Mouse (Mus musculus): ENCODE data around the gene Plscr3. TPM values are rescaled to one million over a fixed set of nuclear protein-coding genes. Genes with fewer than 3 reads are reported as not detected.

Plscr3 gene
- polyA plus RNA-seq, 1 experiment from 2014 or later, result 64.6 TPM

DNA sequence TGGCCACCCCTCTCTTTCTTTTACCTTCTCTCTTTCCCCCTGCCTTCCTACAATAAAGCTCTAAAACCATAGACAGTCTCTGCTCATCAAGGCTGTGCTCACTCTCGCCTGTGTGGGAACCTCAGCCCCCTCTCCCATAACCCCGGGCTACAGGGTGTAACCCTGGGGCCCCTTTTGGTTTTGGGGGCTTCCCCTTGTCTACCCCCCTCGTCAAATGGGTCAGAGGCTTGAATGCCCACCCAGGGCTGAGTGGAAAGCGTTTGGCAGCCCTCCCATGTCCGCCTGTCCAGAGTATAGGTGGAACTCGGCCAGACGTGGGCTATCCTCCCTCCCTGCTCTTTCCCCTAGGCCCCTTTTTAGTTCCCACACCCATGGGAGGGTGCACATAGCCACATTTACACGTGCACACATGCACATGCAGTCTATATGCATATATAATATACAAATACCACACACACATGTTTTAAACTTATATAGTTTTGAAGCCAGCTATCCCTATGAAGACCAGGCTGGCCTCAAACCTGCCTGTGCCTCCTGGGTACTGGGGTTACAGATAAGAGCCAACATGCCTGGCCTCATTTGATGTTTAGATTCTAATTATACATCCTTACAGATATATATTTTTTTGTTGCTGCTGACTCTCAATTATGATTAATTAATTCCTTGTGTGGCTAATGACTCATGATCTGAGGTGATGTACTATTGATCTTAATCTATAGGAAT, 18.1 kb downstream of the Plscr3 start:
- no peak overlapping the region for H3K27ac ChIP-seq (ENCODE audit: low read depth, low read length)
- WGBS, result 66% methylated on average over 8 of the region's 8 CpGs

GRCm38 (mm10) chr11:69865561-69865960, 19.4 kb downstream of the Plscr3 start:
- no peak overlapping the region for H3K9ac ChIP-seq (ENCODE audit: low read length)
- no peaks in the 10 kb centered on the region for H3K4me1 ChIP-seq (replicated peaks; ENCODE audit: control insufficient read depth, insufficient read depth, low read length)
- H3K4me3 ChIP-seq (ENCODE audit: low read depth, low read length), result no peak overlapping the region
- no peak overlapping the region for H3K4me2 ChIP-seq (ENCODE audit: low read depth, low read length, severe bottlenecking)
- no peak for DNase-seq (ENCODE audit: low spot score)
- no peak overlapping the region for H3K27ac ChIP-seq (ENCODE audit: low read depth, low read length)
- no peaks in the 10 kb centered on the region for H3K36me3 ChIP-seq (ENCODE audit: control insufficient read depth, insufficient read depth, low read length)
- no peaks in the 10 kb centered on the region for H3K27me3 ChIP-seq (ENCODE audit: control insufficient read depth, insufficient read depth, low read length)
- no peak for ATAC-seq (replicated peaks; ENCODE audit: low FRiP score)
- 88% methylated on average over 9 of the region's 9 CpGs for WGBS
- no peaks in the 10 kb centered on the region for H3K9me3 ChIP-seq (ENCODE audit: control insufficient read depth, low read length)

More for the DNA sequence above, 18.1 kb downstream of the Plscr3 start:
- no peak overlapping the region for H3K4me3 ChIP-seq (ENCODE audit: low read depth, low read length)
- H3K27me3 ChIP-seq (ENCODE audit: control insufficient read depth, insufficient read depth, low read length), result no peaks in the 10 kb centered on the region; the same call in 1 of the 2 replicates
- H3K36me3 ChIP-seq (ENCODE audit: control insufficient read depth, insufficient read depth, low read length), result no peaks in the 10 kb centered on the region
- DNase-seq (ENCODE audit: low spot score) (no peak), ATAC-seq (replicated peaks; ENCODE audit: low FRiP score) (no peak)
- H3K4me2 ChIP-seq (ENCODE audit: low read depth, low read length, severe bottlenecking), result no peak overlapping the region
- no peak overlapping the region for H3K9ac ChIP-seq (ENCODE audit: low read length)
- no peaks in the 10 kb centered on the region for H3K9me3 ChIP-seq (ENCODE audit: control insufficient read depth, low read length)
- H3K4me1 ChIP-seq (replicated peaks; ENCODE audit: control insufficient read depth, insufficient read depth, low read length), result no peaks in the 10 kb centered on the region

GRCm38 (mm10) chr11:69867335-69867734, 21.2 kb downstream of the Plscr3 start:
- Histone ChIP-seq H3K27me3 (ENCODE audit: control insufficient read depth, insufficient read depth, low read length) (no peaks in the 10 kb centered on the region), H3K27ac (ENCODE audit: low read depth, low read length) (no peak overlapping the region), H3K4me1 (replicated peaks; ENCODE audit: control insufficient read depth, insufficient read depth, low read length) (no peaks in the 10 kb centered on the region), H3K36me3 (ENCODE audit: control insufficient read depth, insufficient read depth, low read length) (no peaks in the 10 kb centered on the region), H3K4me2 (ENCODE audit: low read depth, low read length, severe bottlenecking) (no peak overlapping the region), H3K9ac (ENCODE audit: low read length) (no peak overlapping the region), H3K4me3 (ENCODE audit: low read depth, low read length) (no peak overlapping the region), H3K9me3 (ENCODE audit: control insufficient read depth, low read length) (no peaks in the 10 kb centered on the region)
- 76% methylated on average over 9 of the region's 9 CpGs for WGBS
- DNase-seq (ENCODE audit: low spot score) (no peak), ATAC-seq (replicated peaks; ENCODE audit: low FRiP score) (no peak)

DNA sequence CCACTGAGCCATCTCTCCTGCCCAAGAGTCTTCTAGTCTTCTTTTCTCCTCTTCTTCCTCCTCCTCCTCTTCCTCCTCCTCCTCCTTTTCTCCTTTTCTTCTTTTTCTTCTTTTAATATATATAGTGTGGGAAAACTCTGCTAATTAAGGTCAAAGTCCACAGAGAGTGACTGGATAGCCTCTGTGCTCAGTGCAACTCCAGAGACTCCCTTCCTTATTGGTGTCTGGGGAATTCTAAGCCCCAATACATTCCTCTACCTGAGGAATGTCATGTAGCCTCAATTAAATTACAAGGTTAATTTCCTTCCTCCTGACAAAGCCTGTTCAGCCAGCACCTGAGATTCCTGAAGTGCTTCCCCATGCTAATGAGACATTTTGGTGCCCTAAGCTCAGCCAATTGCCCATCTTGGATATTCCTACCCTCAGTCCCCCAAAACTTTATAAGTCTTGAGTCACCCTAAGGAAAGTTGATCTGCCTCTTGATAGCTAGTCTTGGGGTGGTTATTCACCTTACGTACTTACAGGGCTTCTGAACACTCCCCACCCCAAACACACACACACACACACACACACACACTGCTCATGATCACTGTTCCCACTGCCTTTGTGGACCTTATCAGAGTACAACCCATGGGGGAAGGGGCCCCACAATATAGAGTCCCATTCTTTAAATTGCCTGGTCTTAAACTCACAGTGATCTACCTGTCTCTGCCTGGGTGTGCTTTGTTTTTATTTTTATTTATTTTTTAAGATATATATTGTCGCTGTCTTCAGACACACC, 24.3 kb downstream of the Plscr3 start:
- no peak for DNase-seq (ENCODE audit: low spot score)
- Histone ChIP-seq H3K9me3 (ENCODE audit: control insufficient read depth, low read length) (no peaks in the 10 kb centered on the region), H3K36me3 (ENCODE audit: control insufficient read depth, insufficient read depth, low read length) (no peaks in the 10 kb centered on the region), H3K4me2 (ENCODE audit: low read depth, low read length, severe bottlenecking) (no peak overlapping the region), H3K9ac (ENCODE audit: low read length) (no peak overlapping the region), H3K4me3 (ENCODE audit: low read depth, low read length) (no peak overlapping the region), H3K27ac (ENCODE audit: low read depth, low read length) (no peak overlapping the region), H3K27me3 (ENCODE audit: control insufficient read depth, insufficient read depth, low read length) (no peaks in the 10 kb centered on the region), H3K4me1 (replicated peaks; ENCODE audit: control insufficient read depth, insufficient read depth, low read length) (no peaks in the 10 kb centered on the region)
- ATAC-seq (replicated peaks; ENCODE audit: low FRiP score), result no peak
- 90% methylated on average over 2 of the region's 2 CpGs for WGBS

DNA sequence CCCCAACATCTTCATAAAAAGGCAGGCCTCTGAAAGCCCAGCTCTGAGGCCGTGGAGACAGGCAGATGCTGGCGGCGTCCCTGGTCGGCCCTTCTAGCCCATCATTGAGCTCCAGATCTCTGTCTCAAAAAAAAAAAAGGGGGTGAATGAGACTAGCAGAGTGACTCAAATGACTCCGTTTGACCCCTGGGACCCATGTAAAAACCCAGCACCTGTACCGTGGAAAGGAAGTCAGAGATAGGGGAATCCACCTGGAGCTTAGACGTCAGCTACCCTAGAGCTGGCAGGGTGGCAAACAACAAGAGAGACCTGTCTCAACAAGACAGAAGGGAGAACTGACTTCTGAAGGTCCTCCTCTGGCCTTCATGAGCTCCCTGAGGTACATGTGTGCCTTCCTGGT, 25.6 kb downstream of the Plscr3 start:
- H3K4me3 ChIP-seq (ENCODE audit: low read depth, low read length), result no peak overlapping the region
- ATAC-seq (replicated peaks; ENCODE audit: low FRiP score) (no peak), DNase-seq (ENCODE audit: low spot score) (no peak)
- H3K4me1 ChIP-seq (replicated peaks; ENCODE audit: control insufficient read depth, insufficient read depth, low read length), result no peaks in the 10 kb centered on the region
- H3K27me3 ChIP-seq (ENCODE audit: control insufficient read depth, insufficient read depth, low read length), result no peaks in the 10 kb centered on the region
- no peaks in the 10 kb centered on the region for H3K9me3 ChIP-seq (ENCODE audit: control insufficient read depth, low read length)
- no peak overlapping the region for H3K9ac ChIP-seq (ENCODE audit: low read length)
- no peak overlapping the region for H3K27ac ChIP-seq (ENCODE audit: low read depth, low read length)
- H3K4me2 ChIP-seq (ENCODE audit: low read depth, low read length, severe bottlenecking), result no peak overlapping the region
- no peaks in the 10 kb centered on the region for H3K36me3 ChIP-seq (ENCODE audit: control insufficient read depth, insufficient read depth, low read length)
- 90% methylated on average over 7 of the region's 7 CpGs for WGBS

- Histone ChIP-seq H3K9ac (ENCODE audit: low read length) (no peak overlapping the region), H3K4me1 (replicated peaks; ENCODE audit: control insufficient read depth, insufficient read depth, low read length) (peaks cover 3% of the 10 kb centered on the region; the same call in 1 of the 2 replicates), H3K36me3 (ENCODE audit: control insufficient read depth, insufficient read depth, low read length) (no peaks in the 10 kb centered on the region), H3K9me3 (ENCODE audit: control insufficient read depth, low read length) (no peaks in the 10 kb centered on the region), H3K4me2 (ENCODE audit: low read depth, low read length, severe bottlenecking) (no peak overlapping the region), H3K4me3 (ENCODE audit: low read depth, low read length) (no peak overlapping the region), H3K27me3 (ENCODE audit: control insufficient read depth, insufficient read depth, low read length) (no peaks in the 10 kb centered on the region), H3K27ac (ENCODE audit: low read depth, low read length) (no peak overlapping the region)
- no peak for ATAC-seq (replicated peaks; ENCODE audit: low FRiP score)
- 89% methylated on average over 4 of the region's 4 CpGs for WGBS
- DNase-seq (ENCODE audit: low spot score), result no peak
Measured at GRCm38 (mm10) chr11:69872451-69872850, 26.3 kb downstream of the Plscr3 start.

- H3K36me3 ChIP-seq (ENCODE audit: control insufficient read depth, insufficient read depth, low read length), result no peaks in the 10 kb centered on the region
- H3K4me1 ChIP-seq (replicated peaks; ENCODE audit: control insufficient read depth, insufficient read depth, low read length), result peaks cover 3% of the 10 kb centered on the region; the same call in 1 of the 2 replicates
- no peak overlapping the region for H3K9ac ChIP-seq (ENCODE audit: low read length)
- 78% methylated on average over 7 of the region's 7 CpGs for WGBS
- no peak overlapping the region for H3K4me2 ChIP-seq (ENCODE audit: low read depth, low read length, severe bottlenecking)
- no peaks in the 10 kb centered on the region for H3K9me3 ChIP-seq (ENCODE audit: control insufficient read depth, low read length)
- H3K27ac ChIP-seq (ENCODE audit: low read depth, low read length), result no peak overlapping the region
- no peak overlapping the region for H3K4me3 ChIP-seq (ENCODE audit: low read depth, low read length)
- ATAC-seq (replicated peaks; ENCODE audit: low FRiP score), result no peak
- DNase-seq (ENCODE audit: low spot score), result no peak
- no peaks in the 10 kb centered on the region; the same call in 1 of the 2 replicates for H3K27me3 ChIP-seq (ENCODE audit: control insufficient read depth, insufficient read depth, low read length)
Measured at GRCm38 (mm10) chr11:69876186-69876585, 30.0 kb downstream of the Plscr3 start.

- Histone ChIP-seq H3K27ac (ENCODE audit: low read depth, low read length) (no peak overlapping the region), H3K27me3 (ENCODE audit: control insufficient read depth, insufficient read depth, low read length) (peaks cover 2% of the 10 kb centered on the region; the same call in 1 of the 2 replicates), H3K36me3 (ENCODE audit: control insufficient read depth, insufficient read depth, low read length) (no peaks in the 10 kb centered on the region), H3K4me1 (replicated peaks; ENCODE audit: control insufficient read depth, insufficient read depth, low read length) (peaks cover 6% of the 10 kb centered on the region; the same call in 1 of the 2 replicates), H3K9ac (ENCODE audit: low read length) (peak overlapping the region; percentile 29), H3K4me2 (ENCODE audit: low read depth, low read length, severe bottlenecking) (peak overlapping the region; percentile 43; the same call in 1 of the 2 replicates), H3K4me3 (ENCODE audit: low read depth, low read length) (0 out of 2 replicates have a peak overlapping the region, but pooled peaks have one; percentile 6), H3K9me3 (ENCODE audit: control insufficient read depth, low read length) (no peaks in the 10 kb centered on the region)
- DNase-seq (ENCODE audit: low spot score), result peak; percentile 93
- ATAC-seq (replicated peaks; ENCODE audit: low FRiP score), result peak; percentile 58; the same call in 1 of the 2 replicates
- WGBS, result 2% methylated on average over 12 of the region's 12 CpGs
Measured at GRCm38 (mm10) chr11:69876867-69877266, 30.7 kb downstream of the Plscr3 start.

All from forebrain, embryonic 11.5 days (tissue).